Mouse (Mus musculus) megakaryocyte, adult 5-6 weeks (primary cell): ENCODE results near the gene Soga1. TPM values are rescaled to one million over a fixed set of nuclear protein-coding genes. Genes with fewer than 3 reads are reported as not detected.

ENCODE experiments used
- ATAC-seq: 2 replicates; pipeline ENCODE4 v1.8.0; 2016; ENCODE audit warnings: mild to moderate bottlenecking, inconsistent platforms; ENCODE audit not compliant: poor library complexity, severe bottlenecking
- total RNA-seq, 2 experiments: library from RNA; stranded (forward) in 1 of 2; stranded (reverse) in 1 of 2; fragments of 153-499, 151-499 nt in 1 of 2; fragments of 221-1000, 200-1000 nt in 1 of 2; gene quantifications; 2 replicates each; pipeline versions ENCODE4 v1.2.3 to v1.2.4; 2015 to 2017

Soga1 gene
- total RNA-seq, 2 experiments from 2014 or later = 1.1 to 1.7 TPM

GRCm38 (mm10) chr2:156996576-156996975 lies 82.5 kb downstream of the Soga1 start:
- no peak for ATAC-seq

GRCm38 (mm10) chr2:156991470-156992319 lies 87.4 kb downstream of the Soga1 start, which contains the start of gene Ndrg3:
Ndrg3 (minus strand) TSS chr2:156992056.
- peak; percentile 98 for ATAC-seq

GRCm38 (mm10) chr2:156990727-156991431 lies 88.2 kb downstream of the Soga1 start:
- ATAC-seq = 0 out of 2 replicates have a peak, but pooled peaks have one; percentile 0

- no peak for ATAC-seq
These were observed 91.7 kb downstream of the Soga1 start for GRCm38 (mm10) chr2:156987316-156987715.

- no peak for ATAC-seq
These were observed 96.2 kb downstream of the Soga1 start for GRCm38 (mm10) chr2:156982864-156983263.

- ATAC-seq = no peak
These were observed 97.8 kb downstream of the Soga1 start for GRCm38 (mm10) chr2:156981291-156981690.

- no peak for ATAC-seq
These were observed 99.0 kb downstream of the Soga1 start for GRCm38 (mm10) chr2:156980059-156980458.

GRCm38 (mm10) chr2:156976711-156977110 lies 102.3 kb downstream of the Soga1 start:
- no peak for ATAC-seq

- no peak for ATAC-seq
These were observed 104.1 kb downstream of the Soga1 start for GRCm38 (mm10) chr2:156974967-156975366.

- ATAC-seq = no peak
These were observed 105.5 kb downstream of the Soga1 start for GRCm38 (mm10) chr2:156973316-156974100.

- ATAC-seq = no peak
These were observed 108.8 kb downstream of the Soga1 start for GRCm38 (mm10) chr2:156970253-156970652.

GRCm38 (mm10) chr2:156968501-156968900 lies 110.6 kb downstream of the Soga1 start:
- no peak for ATAC-seq

GRCm38 (mm10) chr2:156967388-156967787 lies 111.7 kb downstream of the Soga1 start:
- ATAC-seq = no peak

Other genes with a start within 250 kb of the Soga1 start
- gene Tgif2, start 239.2 kb downstream of the Soga1 start, total RNA-seq (2015) = 0.36 and 0.38 TPM in 2 replicates
- 0.73 TPM in 1 of 2 replicates, not detected in the other for gene Tgif2, start 239.2 kb downstream of the Soga1 start, total RNA-seq (2017)
- 1.4 and 2.4 TPM in 2 replicates for gene 4930518I15Rik, start 221.3 kb downstream of the Soga1 start, total RNA-seq (2015)
- 1.5 and 1.9 TPM in 2 replicates for gene 4930518I15Rik, start 221.3 kb downstream of the Soga1 start, total RNA-seq (2017)
- gene Rab5if, start 216.1 kb downstream of the Soga1 start, total RNA-seq (2015) = 356 and 374 TPM in 2 replicates
- 194 and 199 TPM in 2 replicates for gene Rab5if, start 216.1 kb downstream of the Soga1 start, total RNA-seq (2017)
- gene Sla2, start 192.1 kb downstream of the Soga1 start, total RNA-seq (2015) = 0.83 and 2.2 TPM in 2 replicates
- gene Sla2, start 192.1 kb downstream of the Soga1 start, total RNA-seq (2017) = 1.3 and 1.8 TPM in 2 replicates
- 22.4 and 28.5 TPM in 2 replicates for gene Ndrg3, start 87.2 kb downstream of the Soga1 start, total RNA-seq (2015)
- gene Ndrg3, start 87.2 kb downstream of the Soga1 start, total RNA-seq (2017) = 23.9 and 27.3 TPM in 2 replicates
- 13.3 and 14.6 TPM in 2 replicates for gene Dsn1, start 72.1 kb downstream of the Soga1 start, total RNA-seq (2015)
- gene Dsn1, start 72.1 kb downstream of the Soga1 start, total RNA-seq (2017) = 36.4 and 47.0 TPM in 2 replicates
- not detected in 2 replicates for gene Tldc2, start 7.8 kb upstream of the Soga1 start, total RNA-seq (2015)
- gene Tldc2, start 7.8 kb upstream of the Soga1 start, total RNA-seq (2017) = not detected in 2 replicates
- 730 and 815 TPM in 2 replicates for gene Samhd1, start 56.0 kb upstream of the Soga1 start, total RNA-seq (2015)
- gene Samhd1, start 56.0 kb upstream of the Soga1 start, total RNA-seq (2017) = 599 and 677 TPM in 2 replicates
- gene Rbl1, start 125.3 kb upstream of the Soga1 start, total RNA-seq (2015) = 94.0 and 94.1 TPM in 2 replicates
- 88.4 and 90.3 TPM in 2 replicates for gene Rbl1, start 125.3 kb upstream of the Soga1 start, total RNA-seq (2017)
- 196 and 210 TPM in 2 replicates for gene Rpn2, start 199.8 kb upstream of the Soga1 start, total RNA-seq (2015)
- 198 and 213 TPM in 2 replicates for gene Rpn2, start 199.8 kb upstream of the Soga1 start, total RNA-seq (2017)
- 0.18 and 0.75 TPM in 2 replicates for gene Mroh8, start 200.3 kb upstream of the Soga1 start, total RNA-seq (2015)
- 0.11 and 0.33 TPM in 2 replicates for gene Mroh8, start 200.3 kb upstream of the Soga1 start, total RNA-seq (2017)